Mouse (Mus musculus): Measurements from ENCODE around the gene Rabgap1l.

DNA sequence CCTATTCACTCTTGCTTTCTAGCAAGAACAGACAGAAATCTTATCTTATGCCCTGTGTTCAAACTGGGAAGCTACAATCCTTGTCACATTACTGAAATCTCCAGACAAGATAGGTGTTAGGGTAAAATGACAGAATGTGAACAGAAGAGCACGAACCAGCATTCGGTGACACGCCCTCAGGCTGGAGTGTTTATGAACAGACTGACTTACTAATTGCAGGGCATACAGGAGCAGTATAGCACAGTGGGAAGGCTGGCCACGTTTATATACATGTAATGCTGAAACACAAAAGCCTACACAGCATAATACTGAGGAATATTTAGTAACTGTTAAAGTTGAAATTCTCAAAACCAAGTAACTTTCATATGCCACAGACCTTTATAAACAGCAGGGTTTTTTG is 440.7 kb downstream of the Rabgap1l start:
- TF ChIP-seq CTCF (IDR thresholded peaks at IDR 0.05; ENCODE audit: low read depth, low read length) (no peak), POLR2A (IDR thresholded peaks at IDR 0.05; ENCODE audit: borderline replicate concordance, low read depth, low read length) (no peak)
